Mouse (Mus musculus): ENCODE measurements around the gene Rhog.

The Rhog gene

GRCm38 (mm10) chr7:102209756-102210721 is 45.8 kb downstream of the Rhog start, which contains the start of the genes Nup98 and Pgap2:
Gene Nup98 (minus strand): TSS chr7:102210176.
Gene Pgap2 (plus strand): TSS chr7:102210208.
- DNase-seq = peak; percentile 98

GRCm38 (mm10) chr7:102208806-102209363 is 47.0 kb downstream of the Rhog start:
- DNase-seq = no peak

- no peak for DNase-seq
Observed at GRCm38 (mm10) chr7:102205646-102206045, 50.2 kb downstream of the Rhog start.

- no peak for DNase-seq
Observed at GRCm38 (mm10) chr7:102204296-102204857, 51.5 kb downstream of the Rhog start.

- DNase-seq = no peak
Observed at GRCm38 (mm10) chr7:102200996-102201785, 54.7 kb downstream of the Rhog start.

GRCm38 (mm10) chr7:102200576-102200975 is 55.3 kb downstream of the Rhog start:
- no peak for DNase-seq

GRCm38 (mm10) chr7:102192356-102192755 is 63.5 kb downstream of the Rhog start:
- no peak for DNase-seq
